ENCODE assay signal across 24 mouse cellular contexts in the genomic region with DNA sequence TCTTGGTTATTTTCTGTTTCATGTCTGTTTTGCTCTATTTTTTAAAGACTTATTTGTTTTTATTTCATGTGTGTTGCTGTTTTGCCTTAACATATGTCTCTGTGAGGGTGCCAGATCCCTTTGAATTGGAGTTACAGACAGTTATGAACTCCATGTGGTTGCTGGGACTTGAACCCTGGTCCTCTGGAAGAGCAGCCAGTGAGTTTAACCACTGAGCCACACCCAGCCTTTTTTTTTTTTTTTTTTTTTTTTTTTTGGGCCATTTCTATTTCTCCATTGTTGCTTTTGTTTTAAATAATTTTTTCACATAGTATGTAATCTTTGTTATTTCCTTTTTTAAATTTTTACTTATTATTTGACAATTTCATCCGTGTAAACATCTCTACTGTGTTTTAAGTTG. TPM values are rescaled to one million over a fixed set of nuclear protein-coding genes. Genes with fewer than 3 reads are reported as not detected.
DNase-seq lines count a peak whose midpoint lies in the region; ATAC-seq and TF ChIP-seq lines count a peak whose summit lies in the region.
"Had no signal": no experiment of that assay in that cellular context is flagged by ENCODE, and none has a peak within 500 bp of the region (broad histone marks: within the 10 kb centered on the region; RNA-seq: fewer than 3 reads in every experiment).

No protein-coding gene starts in this region.

- TF ChIP-seq POLR2A in MEL (IDR thresholded peaks at IDR 0.05; ENCODE audit: control insufficient read depth in 1 of 2, insufficient read depth in 1 of 2, low read depth in 1 of 2, low read length in 2 of 2, poor library complexity in 1 of 2) = no peak

- no peaks in the 10 kb centered on the region for H3K36me3 ChIP-seq in liver, embryonic 12.5 days
- no peaks in the 10 kb centered on the region for H3K36me3 ChIP-seq in liver, embryonic 11.5 days (ENCODE audit: control insufficient read depth, insufficient read depth, low read length)
- no peaks in the 10 kb centered on the region for H3K36me3 ChIP-seq in liver, embryonic 14.5 days (replicated peaks; ENCODE audit: control insufficient read depth, insufficient read depth, low read depth)
- H3K36me3 ChIP-seq in MEL (ENCODE audit: control insufficient read depth in 1 of 2, insufficient read depth in 2 of 2, low read length in 2 of 2) = peaks cover 0 to 36% of the 10 kb centered on the region in 2 experiments; a peak in 2 of 4 replicates
- no peaks in the 10 kb centered on the region for H3K36me3 ChIP-seq in liver, embryonic 16.5 days (ENCODE audit: control insufficient read depth, insufficient read depth)
- no peaks in the 10 kb centered on the region for H3K36me3 ChIP-seq in limb, embryonic 10.5 days
- H3K36me3 ChIP-seq: embryonic facial prominence, embryonic 10.5 days; embryonic facial prominence, embryonic 12.5 days; forebrain, embryonic 15.5 days had no signal

- no peak for TF ChIP-seq RAD21 in MEL (IDR thresholded peaks at IDR 0.05; ENCODE audit: low read depth, low read length)

- no peaks in the 10 kb centered on the region; the same call in 1 of the 2 replicates for H3K79me2 ChIP-seq in MEL (ENCODE audit: control insufficient read depth, insufficient read depth, low read length, poor library complexity)

- peaks cover 63% of the 10 kb centered on the region for H3K4me1 ChIP-seq in liver, embryonic 12.5 days
- H3K4me1 ChIP-seq in liver, embryonic 11.5 days (replicated peaks; ENCODE audit: control insufficient read depth, insufficient read depth, low read length) = peaks cover 38% of the 10 kb centered on the region
- H3K4me1 ChIP-seq in liver, embryonic 14.5 days (replicated peaks; ENCODE audit: control insufficient read depth in 2 of 2, insufficient read depth in 2 of 2, low read length in 1 of 2) = peaks cover 46 to 47% of the 10 kb centered on the region in 2 experiments
- H3K4me1 ChIP-seq in MEL (ENCODE audit: control insufficient read depth in 1 of 2, insufficient read depth in 2 of 2, low read length in 2 of 2) = peaks cover 19 to 28% of the 10 kb centered on the region in 2 experiments
- H3K4me1 ChIP-seq in liver, embryonic 16.5 days (ENCODE audit: control insufficient read depth, low read depth, low read length) = peaks cover 35% of the 10 kb centered on the region
- H3K4me1 ChIP-seq in limb, embryonic 10.5 days = peaks cover 7% of the 10 kb centered on the region; the same call in 1 of the 2 replicates

- no peak for ATAC-seq in liver, embryonic 12.5 days
- no peak for ATAC-seq in liver, embryonic 11.5 days (replicated peaks; ENCODE audit: low FRiP score)
- no peak for ATAC-seq in liver, embryonic 14.5 days (ENCODE audit: insufficient read depth)
- no peak for ATAC-seq in liver, embryonic 16.5 days (ENCODE audit: low read depth)
- ATAC-seq: CD4-positive, CD25-positive, alpha-beta regulatory T cell, adult 4 months; forebrain, embryonic 13.5 days; forebrain, embryonic 15.5 days; forebrain, postnatal 0 days had no signal

- no peak overlapping the region for H3K4me3 ChIP-seq in liver, embryonic 12.5 days
- no peak overlapping the region for H3K4me3 ChIP-seq in liver, embryonic 11.5 days (ENCODE audit: low read depth, low read length)
- no peak overlapping the region for H3K4me3 ChIP-seq in liver, embryonic 14.5 days (ENCODE audit: insufficient read depth in 1 of 2, low read depth in 2 of 2, low read length in 2 of 2)
- no peak overlapping the region for H3K4me3 ChIP-seq in MEL (ENCODE audit: control insufficient read depth in 1 of 2, insufficient read depth in 1 of 2, low read depth in 2 of 2, low read length in 2 of 2)
- no peak overlapping the region for H3K4me3 ChIP-seq in liver, embryonic 16.5 days (ENCODE audit: low read depth, low read length)
- H3K4me3 ChIP-seq in limb, embryonic 10.5 days = no peak overlapping the region
- H3K4me3 ChIP-seq: embryonic facial prominence, embryonic 10.5 days; embryonic facial prominence, embryonic 12.5 days; forebrain, embryonic 13.5 days; forebrain, embryonic 15.5 days had no signal

- H3K27me3 ChIP-seq in liver, embryonic 12.5 days (replicated peaks) = no peaks in the 10 kb centered on the region
- H3K27me3 ChIP-seq in liver, embryonic 11.5 days (replicated peaks; ENCODE audit: control insufficient read depth, insufficient read depth, low read length) = no peaks in the 10 kb centered on the region
- H3K27me3 ChIP-seq in liver, embryonic 14.5 days (ENCODE audit: control insufficient read depth, insufficient read depth, low read length) = no peaks in the 10 kb centered on the region
- no peaks in the 10 kb centered on the region for H3K27me3 ChIP-seq in MEL (ENCODE audit: control insufficient read depth in 1 of 2, insufficient read depth in 2 of 2, low read length in 2 of 2)
- no peaks in the 10 kb centered on the region for H3K27me3 ChIP-seq in liver, embryonic 16.5 days (ENCODE audit: control insufficient read depth, insufficient read depth, low read depth, low read length)
- no peaks in the 10 kb centered on the region for H3K27me3 ChIP-seq in limb, embryonic 10.5 days (ENCODE audit: low read depth, poor library complexity, severe bottlenecking)
- H3K27me3 ChIP-seq: embryonic facial prominence, embryonic 12.5 days; forebrain, embryonic 13.5 days; forebrain, embryonic 15.5 days had no signal

- WGBS in liver, embryonic 12.5 days (ENCODE audit: insufficient replicate concordance) = 98% methylated on average over 1 of the region's 1 CpGs
- 82% methylated on average over 1 of the region's 1 CpGs for WGBS in liver, embryonic 11.5 days
- WGBS in liver, embryonic 14.5 days (ENCODE audit: insufficient replicate concordance) = 80% methylated on average over 1 of the region's 1 CpGs
- 80% methylated on average over 1 of the region's 1 CpGs for WGBS in liver, embryonic 16.5 days (ENCODE audit: insufficient replicate concordance)
- WGBS in limb, embryonic 10.5 days = 86% methylated on average over 1 of the region's 1 CpGs

- no peak for TF ChIP-seq CTCF in liver, embryonic 14.5 days (IDR thresholded peaks at IDR 0.05; ENCODE audit: low read depth)
- TF ChIP-seq CTCF in MEL (IDR thresholded peaks at IDR 0.05 in 2 of 3, conservative IDR thresholded peaks at IDR 0.05 in 1 of 3; ENCODE audit: control insufficient read depth in 1 of 3, insufficient read depth in 1 of 3, low read depth in 2 of 3, low read length in 3 of 3, poor library complexity in 1 of 3, severe bottlenecking in 1 of 3) = no peak

- H3K9ac ChIP-seq in liver, embryonic 12.5 days = no peak overlapping the region
- H3K9ac ChIP-seq in liver, embryonic 11.5 days (ENCODE audit: low read depth, low read length) = no peak overlapping the region
- no peak overlapping the region for H3K9ac ChIP-seq in liver, embryonic 14.5 days (replicated peaks)
- H3K9ac ChIP-seq in MEL (ENCODE audit: control insufficient read depth, low read depth, low read length, poor library complexity, severe bottlenecking) = no peak overlapping the region
- H3K9ac ChIP-seq in liver, embryonic 16.5 days (ENCODE audit: low read depth, low read length) = no peak overlapping the region
- H3K9ac ChIP-seq: embryonic facial prominence, embryonic 12.5 days; forebrain, embryonic 13.5 days; forebrain, embryonic 15.5 days; forebrain, postnatal 0 days had no signal

- DNase-seq in liver, embryonic 11.5 days (ENCODE audit: low spot score) = no peak
- DNase-seq in liver, embryonic 14.5 days (ENCODE audit: low read depth in 3 of 3, low spot score in 3 of 3) = no peak
- DNase-seq in liver (no peak), MEL (ENCODE audit: low read depth, low spot score) (no peak)
- DNase-seq in limb, embryonic 10.5 days (ENCODE audit: low spot score) = no peak
- no peak for DNase-seq in spleen, adult 18-20 months
- DNase-seq: adrenal gland, adult 2 months; adrenal gland, postnatal 10 days; adrenal gland, postnatal 25 days; B cell, adult 2 months; cerebellum, adult 11 months; cerebellum, adult 18-20 months; cerebellum, adult 8-10 months; cerebellum, postnatal 10 days; cerebellum, postnatal 25 days; forebrain, postnatal 0 days had no signal

- no peaks in the 10 kb centered on the region for H3K9me3 ChIP-seq in liver, embryonic 12.5 days (replicated peaks)
- H3K9me3 ChIP-seq in liver, embryonic 11.5 days (ENCODE audit: control insufficient read depth, low read length) = no peaks in the 10 kb centered on the region
- no peaks in the 10 kb centered on the region for H3K9me3 ChIP-seq in liver, embryonic 14.5 days (ENCODE audit: control insufficient read depth, low read length)
- no peaks in the 10 kb centered on the region for H3K9me3 ChIP-seq in MEL (replicated peaks; ENCODE audit: insufficient read depth, low read length)
- no peaks in the 10 kb centered on the region for H3K9me3 ChIP-seq in liver, embryonic 16.5 days (replicated peaks; ENCODE audit: control insufficient read depth, low read length)
- H3K9me3 ChIP-seq in limb, embryonic 10.5 days (replicated peaks) = no peaks in the 10 kb centered on the region
- H3K9me3 ChIP-seq: embryonic facial prominence, embryonic 10.5 days; embryonic facial prominence, embryonic 12.5 days; forebrain, embryonic 13.5 days; forebrain, embryonic 15.5 days; G1E had no signal

- no peak for TF ChIP-seq EP300 in liver, embryonic 14.5 days (IDR thresholded peaks at IDR 0.05; ENCODE audit: low read depth)
- no peak for TF ChIP-seq EP300 in MEL (IDR thresholded peaks at IDR 0.05; ENCODE audit: low read depth in 1 of 2, low read length in 2 of 2)

- peak overlapping the region; percentile 4; the same call in 1 of the 2 replicates for H3K27ac ChIP-seq in liver, embryonic 12.5 days
- H3K27ac ChIP-seq in liver, embryonic 11.5 days (ENCODE audit: low read depth, low read length) = no peak overlapping the region
- peak overlapping the region; percentile 15; the same call in 1 of the 2 replicates for H3K27ac ChIP-seq in liver, embryonic 14.5 days
- no peak overlapping the region for H3K27ac ChIP-seq in MEL (ENCODE audit: control insufficient read depth, low read depth, low read length)
- peak overlapping the region; percentile 37; the same call in 1 of the 2 replicates for H3K27ac ChIP-seq in liver, embryonic 16.5 days (ENCODE audit: low read length)
- H3K27ac ChIP-seq in limb, embryonic 10.5 days = no peak overlapping the region
- H3K27ac ChIP-seq: embryonic facial prominence, embryonic 10.5 days; embryonic facial prominence, embryonic 12.5 days; forebrain, embryonic 13.5 days; forebrain, embryonic 15.5 days had no signal

- no peak overlapping the region for H3K4me2 ChIP-seq in liver, embryonic 12.5 days
- H3K4me2 ChIP-seq in liver, embryonic 11.5 days = no peak overlapping the region
- H3K4me2 ChIP-seq in liver, embryonic 14.5 days (ENCODE audit: low read depth) = no peak overlapping the region
- H3K4me2 ChIP-seq in liver, embryonic 16.5 days (ENCODE audit: low read depth, low read length) = no peak overlapping the region
- H3K4me2 ChIP-seq: embryonic facial prominence, embryonic 12.5 days; forebrain, embryonic 13.5 days; forebrain, embryonic 15.5 days had no signal

RNA-seq across cellular contexts. Expression of a gene that starts 10.5 kb away (rescaled TPM):
- polyA plus RNA-seq in liver, embryonic 12.5 days (2016; fragmentation: Nextera tagmentation; extraction: Ambion mirVana) = 48.0 and 48.4 TPM in 2 replicates
- 59.4 and 60.0 TPM in 2 replicates for polyA plus RNA-seq in liver, embryonic 11.5 days (2014; fragmentation: Nextera tagmentation; extraction: Ambion mirVana)
- 17.9 and 22.3 TPM in 2 replicates for polyA plus RNA-seq in liver, embryonic 14.5 days (2012; rRNA removed)
- polyA plus RNA-seq in liver, embryonic 14.5 days (2014; fragmentation: Nextera tagmentation; extraction: Ambion mirVana) = 22.1 and 25.2 TPM in 2 replicates
- 67.3 and 72.0 TPM in 2 replicates for total RNA-seq in MEL (2012; rRNA removed)
- polyA plus RNA-seq in MEL (2012; ENCODE audit: insufficient read depth in 1 of 2, insufficient read length in 2 of 2, low read depth in 1 of 2, low replicate concordance in 2 of 2, missing spikeins in 1 of 2) = 100 to 1,000 TPM in 1 of 2 experiments, 10 to 100 TPM in 1; 55.2 to 248 TPM
- 23.6 and 24.6 TPM in 2 replicates for polyA plus RNA-seq in liver, embryonic 16.5 days (2015; fragmentation: Nextera tagmentation; extraction: Ambion mirVana)
- polyA plus RNA-seq in limb, embryonic 10.5 days (2016; fragmentation: Nextera tagmentation; extraction: Ambion mirVana) = 32.0 and 39.5 TPM in 2 replicates

Comparison
In these comparisons a context has a peak if more than half of its experiments do, and no peak if none do; other contexts are left out.
1. H3K27ac ChIP-seq: peak in liver, embryonic 12.5 days (single experiment), liver, embryonic 14.5 days (single experiment) and liver, embryonic 16.5 days (single experiment); none in liver, embryonic 11.5 days (single experiment), MEL (single experiment) and limb, embryonic 10.5 days (single experiment).